Mouse (Mus musculus) layer of hippocampus, adult 9-11 months (tissue): ENCODE results near the gene Gin1.

ENCODE experiments used
- DNase-seq: peaks from one replicate; pipeline ENCODE4 v3.0.0; 2022

The Gin1 gene

GRCm38 (mm10) chr1:97788490-97788889, 18.5 kb downstream of the Gin1 start:
- no peak for DNase-seq

GRCm38 (mm10) chr1:97794110-97794509, 24.1 kb downstream of the Gin1 start:
- DNase-seq, result no peak

GRCm38 (mm10) chr1:97795936-97796335, 26.0 kb downstream of the Gin1 start:
- DNase-seq, result no peak

- DNase-seq, result no peak
Observed at GRCm38 (mm10) chr1:97802207-97802902, 32.4 kb downstream of the Gin1 start.

- no peak for DNase-seq
Observed at GRCm38 (mm10) chr1:97804520-97804919, 34.5 kb downstream of the Gin1 start.

- no peak for DNase-seq
Observed at GRCm38 (mm10) chr1:97809255-97809912, 39.4 kb downstream of the Gin1 start.

GRCm38 (mm10) chr1:97821282-97821681, 51.3 kb downstream of the Gin1 start:
- DNase-seq, result no peak

GRCm38 (mm10) chr1:97822203-97822602, 52.2 kb downstream of the Gin1 start:
- DNase-seq, result no peak

- no peak for DNase-seq
Observed at GRCm38 (mm10) chr1:97822904-97823303, 52.9 kb downstream of the Gin1 start.

- peak; percentile 56 for DNase-seq
Observed at GRCm38 (mm10) chr1:97827566-97827965, 57.6 kb downstream of the Gin1 start.

- no peak for DNase-seq
Observed at GRCm38 (mm10) chr1:97828087-97828486, 58.1 kb downstream of the Gin1 start.

- peak; percentile 37 for DNase-seq
Observed at GRCm38 (mm10) chr1:97833466-97834353, 63.7 kb downstream of the Gin1 start.

GRCm38 (mm10) chr1:97834354-97834822, 64.4 kb downstream of the Gin1 start:
- DNase-seq, result no peak
